Mouse (Mus musculus): ENCODE results near the gene Prpf6.

GRCm38 (mm10) chr2:181656734-181657133 is 65.1 kb downstream of the Prpf6 start, which contains the start of gene Gm29797:
- TF ChIP-seq CTCF (IDR thresholded peaks at IDR 0.05; ENCODE audit: control insufficient read depth, insufficient read depth, insufficient read length), result no peak
- no peak for TF ChIP-seq MYOD1 (IDR thresholded peaks at IDR 0.05; ENCODE audit: control insufficient read depth, insufficient read length, low read depth)
